Mouse (Mus musculus) kidney, adult 2 months (tissue): Measurements from ENCODE around the gene Eaf1. TPM values are rescaled to one million over a fixed set of nuclear protein-coding genes. Genes with fewer than 3 reads are reported as not detected.
A peak's percentile ranks its signal among the peaks of the same experiment; 100 is the strongest.

Experiments
- DNase-seq: peaks from one replicate; pipeline ENCODE4 v3.0.0; 2021
- H3K27ac ChIP-seq: fragments of 200-500 bp; 2 replicates; pipeline ENCODE4 v1.5.1; 2012; ENCODE audit warnings: low read depth, low read length, control low read depth, inconsistent platforms; ENCODE audit not compliant: insufficient read depth
- H3K27me3 ChIP-seq: fragments of 200-500 bp; replicated peaks from 2 replicates; pipeline ENCODE4 v1.6.1; 2012; ENCODE audit warnings: mild to moderate bottlenecking, moderate library complexity, low read length, inconsistent platforms; ENCODE audit not compliant: control insufficient read depth, insufficient read depth
- H3K36me3 ChIP-seq: fragments of 200-500 bp; 2 replicates; pipeline ENCODE4 v1.6.1; 2012; ENCODE audit warnings: mild to moderate bottlenecking, moderate library complexity, low read length, inconsistent platforms; ENCODE audit not compliant: control insufficient read depth, insufficient read depth
- H3K4me1 ChIP-seq: fragments of 200-500 bp; 2 replicates; pipeline ENCODE4 v1.6.1; 2011; ENCODE audit warnings: low read length; ENCODE audit not compliant: control insufficient read depth, insufficient read depth
- H3K4me3 ChIP-seq: fragments of 200-500 bp; 2 replicates; pipeline ENCODE4 v1.5.1; 2011; ENCODE audit warnings: mild to moderate bottlenecking, low read depth, low read length, control low read depth; ENCODE audit not compliant: insufficient read depth
- CTCF ChIP-seq: fragments of 200-500 bp; conservative IDR thresholded peaks from 2 replicates; pipeline ENCODE4 v1.5.1; 2011; ENCODE audit warnings: low read depth, mild to moderate bottlenecking, control low read depth, low read length, moderate library complexity, mixed read lengths; ENCODE audit not compliant: insufficient read depth, insufficient read length
- POLR2A ChIP-seq: fragments of 200-500 bp; IDR thresholded peaks from one replicate; pipeline ENCODE4 v1.6.1; 2011; ENCODE audit warnings: low read depth, low read length, control low read depth
- WGBS: fragments of 180-500 bp; shearing (Covaris S2); methylation state at CpG from one replicate; pipeline ENCODE4 v1.1.7; 2018; 5-methylcytosine and 5-hydroxymethylcytosine counted together
- polyA plus RNA-seq: library from polyadenylated mRNA; depleted of rRNA; stranded (reverse); fragments of >200 nt; gene quantifications from 2 replicates; pipeline ENCODE4 v1.2.3, GENCODE M21; 2012

Eaf1 gene
- polyA plus RNA-seq, 1 experiment, result 34.7 TPM

DNA sequence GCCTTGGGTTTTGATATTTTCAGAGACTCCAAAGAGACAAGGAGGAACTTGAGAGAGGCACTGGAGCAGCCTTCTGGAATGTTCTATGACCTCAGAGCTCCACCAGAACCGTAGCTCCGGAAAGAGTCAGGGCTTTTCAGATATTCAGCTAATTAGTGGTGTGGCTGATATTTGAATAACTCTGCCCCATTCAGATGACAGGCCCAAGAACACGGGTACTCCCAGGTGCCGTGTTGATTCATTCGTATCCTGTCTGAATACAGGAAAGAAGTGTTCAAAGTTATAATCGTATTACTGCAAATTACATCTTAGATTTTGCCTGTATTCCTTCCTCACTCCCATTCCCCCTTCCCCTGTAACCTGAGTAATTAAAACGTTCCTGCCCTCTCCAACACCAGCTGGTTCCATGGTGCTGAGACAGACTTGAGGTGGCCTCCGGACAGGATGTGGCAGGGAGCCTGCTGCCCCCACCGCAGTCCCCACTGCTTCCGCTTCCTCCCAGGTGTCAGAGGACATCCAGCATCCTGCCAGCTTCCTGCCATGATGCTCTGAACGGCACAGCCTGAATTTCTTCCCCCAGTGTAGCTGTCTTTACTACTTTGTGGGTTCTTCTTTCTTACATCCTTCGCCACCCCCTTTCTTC, 37.4 kb downstream of the Eaf1 start:
- Histone ChIP-seq H3K4me3 (no peak overlapping the region), H3K27ac (peak overlapping the region; percentile 71), H3K36me3 (no peaks in the 10 kb centered on the region), H3K27me3 (no peaks in the 10 kb centered on the region), H3K4me1 (peaks cover 24% of the 10 kb centered on the region; the same call in 1 of the 2 replicates)
- no peak for TF ChIP-seq CTCF
- peak; percentile 9 for TF ChIP-seq POLR2A
- 29% methylated on average over 12 of the region's 12 CpGs for WGBS
- peak; percentile 55 for DNase-seq

DNA sequence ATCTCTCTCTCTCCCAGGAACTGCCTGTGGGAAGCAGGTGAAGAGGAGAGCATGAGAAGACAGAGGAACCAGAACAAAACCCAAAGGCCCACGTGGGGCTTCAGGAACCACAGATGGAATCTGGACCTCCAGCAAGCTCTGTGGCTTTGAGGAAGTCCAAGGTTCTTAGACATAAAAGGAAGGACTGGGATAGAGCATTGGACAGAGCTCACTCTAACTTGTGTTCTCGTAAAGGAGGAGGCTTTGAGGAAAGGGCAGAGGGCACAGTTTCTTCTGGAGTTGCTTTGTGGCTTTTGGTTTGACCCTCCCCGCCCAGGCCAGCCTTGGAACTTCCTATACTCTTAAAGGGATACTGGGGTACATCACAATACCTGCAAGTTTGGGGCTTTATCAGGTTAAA, 38.5 kb downstream of the Eaf1 start:
- DNase-seq, result peak; percentile 72
- Histone ChIP-seq H3K4me1 (peaks cover 24% of the 10 kb centered on the region; the same call in 1 of the 2 replicates), H3K36me3 (no peaks in the 10 kb centered on the region), H3K27ac (peak overlapping the region; percentile 47; the same call in 1 of the 2 replicates), H3K4me3 (no peak overlapping the region), H3K27me3 (no peaks in the 10 kb centered on the region)
- WGBS, result 48% methylated on average over 3 of the region's 3 CpGs
- TF ChIP-seq CTCF (no peak), POLR2A (no peak)

DNA sequence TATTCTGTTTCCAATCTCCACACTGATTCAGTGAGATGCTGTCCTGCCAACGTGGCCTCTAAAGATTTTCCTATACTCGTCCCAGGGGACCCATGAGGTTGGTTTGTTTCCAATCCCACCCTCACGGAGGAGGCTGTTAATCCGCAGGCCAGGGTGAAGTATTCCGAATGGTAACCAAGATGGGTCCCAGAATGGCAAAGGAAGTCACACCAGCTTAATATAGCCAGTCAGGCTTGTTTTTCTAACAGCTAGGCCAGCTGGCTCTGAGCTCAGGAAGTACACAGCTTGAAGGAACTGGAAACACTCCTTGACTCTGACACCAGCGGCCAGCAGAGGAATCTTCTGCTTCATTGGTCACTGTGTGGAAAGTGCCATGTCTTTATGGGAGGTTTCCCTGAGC, 43.1 kb downstream of the Eaf1 start:
- H3K4me3 ChIP-seq, result no peak overlapping the region
- DNase-seq, result peak; percentile 37
- H3K36me3 ChIP-seq, result no peaks in the 10 kb centered on the region
- H3K27me3 ChIP-seq, result no peaks in the 10 kb centered on the region
- TF ChIP-seq CTCF (no peak), POLR2A (no peak)
- H3K27ac ChIP-seq, result peak overlapping the region; percentile 21; the same call in 1 of the 2 replicates
- 47% methylated on average over 6 of the region's 6 CpGs for WGBS
- peaks cover 11% of the 10 kb centered on the region; the same call in 1 of the 2 replicates for H3K4me1 ChIP-seq

DNA sequence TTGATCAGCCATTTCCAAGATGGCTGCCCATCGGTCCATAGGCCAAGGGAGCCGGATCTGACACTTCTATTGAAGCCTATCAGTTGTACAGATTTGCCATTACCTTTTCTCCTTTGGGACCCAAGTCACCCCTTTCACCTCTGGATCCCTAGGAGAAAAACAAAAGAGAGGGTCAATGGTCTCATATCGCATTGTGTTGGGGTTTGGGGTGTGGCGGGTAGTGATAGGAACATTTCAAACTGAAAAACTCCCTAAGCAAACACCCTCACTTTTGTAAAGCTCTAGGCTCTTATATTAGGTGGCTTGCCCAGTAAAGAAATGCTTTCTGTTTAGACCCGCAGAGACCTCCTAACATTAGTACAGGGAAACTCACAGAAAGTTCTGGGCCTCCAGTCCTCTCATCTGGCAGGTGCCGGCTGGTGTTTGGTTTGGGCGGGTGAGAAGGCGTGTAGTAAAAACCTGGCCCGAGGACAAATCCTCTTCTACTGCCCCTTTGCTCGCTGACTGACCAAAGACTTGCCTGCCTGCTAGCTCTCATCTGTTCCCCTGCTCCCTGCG, 49.8 kb downstream of the Eaf1 start:
- H3K27me3 ChIP-seq, result no peaks in the 10 kb centered on the region
- H3K4me1 ChIP-seq, result no peaks in the 10 kb centered on the region
- WGBS, result 71% methylated on average over 11 of the region's 11 CpGs
- no peaks in the 10 kb centered on the region for H3K36me3 ChIP-seq
- H3K27ac ChIP-seq, result no peak overlapping the region
- no peak overlapping the region for H3K4me3 ChIP-seq
- TF ChIP-seq CTCF, result no peak
- TF ChIP-seq POLR2A, result no peak
- DNase-seq, result no peak

DNA sequence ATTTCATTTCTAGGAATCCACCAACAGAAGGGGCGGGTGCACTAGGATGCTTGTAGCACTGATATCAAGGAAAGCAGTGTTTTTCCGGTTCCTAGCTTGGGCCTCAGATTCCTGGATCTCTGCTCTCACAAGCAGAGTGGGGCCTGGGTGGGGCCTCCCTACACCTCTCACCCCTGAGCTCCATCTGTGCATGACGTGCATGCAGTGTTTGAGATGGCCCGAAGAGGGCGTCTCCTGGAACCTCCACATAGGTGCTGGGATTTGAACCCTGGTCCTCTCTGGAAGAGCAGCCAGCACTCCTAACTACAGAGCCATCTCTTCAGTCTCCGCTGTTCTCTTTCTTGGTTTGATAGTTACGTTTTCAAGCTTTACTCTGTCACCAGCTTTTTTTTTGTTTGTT, 60.8 kb downstream of the Eaf1 start:
- H3K36me3 ChIP-seq, result no peaks in the 10 kb centered on the region
- 95% methylated on average over 7 of the region's 7 CpGs for WGBS
- H3K27me3 ChIP-seq, result no peaks in the 10 kb centered on the region
- H3K27ac ChIP-seq, result no peak overlapping the region
- H3K4me3 ChIP-seq, result no peak overlapping the region
- TF ChIP-seq POLR2A, result no peak
- H3K4me1 ChIP-seq, result no peaks in the 10 kb centered on the region
- no peak for DNase-seq

DNA sequence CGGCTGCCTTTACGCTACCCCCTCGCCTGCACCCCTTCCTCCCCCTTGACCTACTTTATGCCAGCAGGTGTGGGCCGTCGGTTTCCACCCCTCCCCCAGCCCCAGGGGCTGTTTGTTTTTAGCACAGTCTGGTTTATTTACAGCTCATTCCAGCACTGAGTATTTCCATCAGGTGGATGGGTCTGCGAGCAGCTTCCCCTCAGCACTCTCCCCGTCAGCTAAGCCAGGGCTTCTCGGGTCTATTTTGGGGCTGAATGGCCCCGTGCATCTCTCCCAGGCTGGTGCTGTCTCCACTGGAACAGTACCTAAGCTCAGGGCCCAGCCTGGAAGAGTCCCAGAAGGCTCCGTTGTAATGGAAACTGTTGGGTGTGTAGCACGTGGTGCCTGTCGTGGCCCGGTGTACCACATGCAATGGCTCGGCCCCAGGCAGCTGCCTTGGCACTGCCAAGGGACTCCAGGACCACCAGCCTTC, 61.8 kb downstream of the Eaf1 start:
- no peak overlapping the region for H3K27ac ChIP-seq
- DNase-seq, result no peak
- no peaks in the 10 kb centered on the region for H3K36me3 ChIP-seq

DNA sequence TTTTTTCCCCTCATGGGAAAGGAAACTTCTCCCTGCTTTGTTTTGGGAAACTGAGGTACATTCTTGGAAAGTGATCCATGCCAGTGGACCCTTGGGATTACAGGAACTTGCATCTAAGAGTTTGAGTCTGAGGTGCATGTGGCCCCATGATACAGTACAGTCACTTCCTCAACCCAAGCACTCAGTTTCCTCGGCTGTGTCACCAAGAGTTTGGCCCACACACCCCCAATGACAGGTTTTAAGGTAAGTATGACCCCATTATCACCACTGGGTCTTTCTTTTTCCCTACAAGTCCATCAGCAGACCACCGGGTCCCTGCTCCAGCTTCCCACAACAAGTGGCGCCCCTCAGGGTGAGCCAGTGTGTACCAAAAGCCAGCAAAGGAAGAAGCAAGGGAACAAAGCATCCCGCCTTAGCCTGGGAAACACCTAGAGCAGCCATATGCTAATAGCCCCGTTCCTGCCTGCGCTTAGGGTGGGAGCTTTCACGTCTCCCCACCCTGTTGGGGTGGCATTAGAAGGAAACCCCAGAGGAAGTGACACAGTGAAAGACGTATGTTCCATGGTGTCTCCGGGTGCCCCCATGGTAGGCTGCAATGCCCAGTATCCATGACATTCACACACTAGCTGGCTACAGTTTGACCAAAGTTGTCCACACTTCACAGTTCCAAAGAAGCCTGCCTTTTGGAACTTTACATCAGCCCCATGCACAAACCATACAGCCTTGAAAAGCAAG, 62.5 kb downstream of the Eaf1 start:
- Histone ChIP-seq H3K4me1 (no peaks in the 10 kb centered on the region), H3K36me3 (no peaks in the 10 kb centered on the region), H3K4me3 (no peak overlapping the region), H3K27me3 (no peaks in the 10 kb centered on the region), H3K27ac (no peak overlapping the region)
- TF ChIP-seq CTCF (no peak), POLR2A (no peak)
- 89% methylated on average over 9 of the region's 9 CpGs for WGBS
- no peak for DNase-seq

More for the DNA sequence above, 61.8 kb downstream of the Eaf1 start:
- Histone ChIP-seq H3K4me1 (no peaks in the 10 kb centered on the region), H3K4me3 (no peak overlapping the region), H3K27me3 (no peaks in the 10 kb centered on the region)
- TF ChIP-seq POLR2A (no peak), CTCF (no peak)
- 47% methylated on average over 14 of the region's 14 CpGs for WGBS
